Mouse (Mus musculus) limb, embryonic 10.5 days (tissue): ENCODE measurements around the gene Cdh13. TPM values are rescaled to one million over a fixed set of nuclear protein-coding genes. Genes with fewer than 3 reads are reported as not detected.

Experiments
- DNase-seq: peaks from one replicate; pipeline ENCODE4 v3.0.0-alpha.2; 2017; ENCODE audit warnings: low spot score
- H3K27ac ChIP-seq: fragments of 300-500 bp; sonication (generic); 2 replicates; pipeline ENCODE4 v1.5.1; 2016; ENCODE audit warnings: mild to moderate bottlenecking
- H3K27me3 ChIP-seq: fragments of 300-500 bp; sonication (generic); 2 replicates; pipeline ENCODE4 v1.6.1; 2016; ENCODE audit warnings: low read depth, mild to moderate bottlenecking; ENCODE audit not compliant: poor library complexity, severe bottlenecking
- H3K36me3 ChIP-seq: fragments of 300-500 bp; sonication (generic); 2 replicates; pipeline ENCODE4 v1.6.1; 2016; ENCODE audit warnings: mild to moderate bottlenecking, moderate library complexity
- H3K4me1 ChIP-seq: fragments of 300-500 bp; sonication (generic); 2 replicates; pipeline ENCODE4 v1.6.1; 2016
- H3K4me3 ChIP-seq: fragments of 300-500 bp; sonication (generic); 2 replicates; pipeline ENCODE4 v1.5.1; 2016; ENCODE audit warnings: mild to moderate bottlenecking, moderate library complexity
- H3K9me3 ChIP-seq: fragments of 300-500 bp; sonication (generic); replicated peaks from 2 replicates; pipeline ENCODE4 v1.6.1; 2016; ENCODE audit warnings: mild to moderate bottlenecking
- WGBS: fragments of 180-500 bp; shearing (Covaris S2); methylation state at CpG from one replicate; pipeline ENCODE4 v1.1.7; 2016; 5-methylcytosine and 5-hydroxymethylcytosine counted together
- polyA plus RNA-seq: library from polyadenylated mRNA; unstranded; fragments of >200 nt; fragmentation: Nextera tagmentation; extraction: Ambion mirVana; gene quantifications from 2 replicates; pipeline ENCODE4 v1.2.1, GENCODE M21; 2016

Cdh13 gene
- polyA plus RNA-seq, 1 experiment from 2014 or later = 3.3 TPM

DNA sequence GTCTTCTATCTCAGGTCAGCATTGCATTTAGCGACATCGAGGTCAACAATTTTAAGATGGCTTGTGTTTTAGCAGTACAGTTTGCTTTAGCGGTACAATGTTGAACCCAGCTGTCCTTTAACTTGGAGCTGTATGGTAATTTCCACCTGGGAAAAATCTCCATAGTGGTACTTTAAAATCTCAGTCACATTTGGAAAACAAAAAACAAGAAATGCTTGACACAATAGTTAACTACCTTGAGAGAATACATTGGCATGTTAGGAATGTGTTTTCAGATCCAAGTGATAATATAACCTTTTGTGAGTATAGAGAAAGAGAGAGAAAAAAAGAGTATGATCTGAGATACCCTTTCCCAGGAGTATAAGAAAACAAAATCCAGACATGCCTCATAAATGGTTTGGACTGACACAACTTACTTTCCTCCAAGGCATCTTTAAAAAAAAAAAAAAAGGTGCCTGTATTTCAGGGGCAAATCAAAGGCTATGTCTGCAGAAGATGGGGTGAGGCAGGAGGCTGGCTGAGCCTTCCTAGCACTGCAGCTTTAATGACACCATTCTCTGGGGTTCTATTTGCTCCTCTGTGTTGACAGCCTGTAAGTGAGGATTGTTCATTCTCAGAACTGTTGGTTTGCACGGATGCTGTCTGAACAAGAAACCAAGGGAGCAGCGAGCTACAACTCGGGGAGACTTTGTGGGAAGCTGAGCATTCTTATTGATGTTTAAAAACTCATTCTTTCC is 365.4 kb downstream of the Cdh13 start:
- no peaks in the 10 kb centered on the region for H3K36me3 ChIP-seq
- no peak overlapping the region for H3K27ac ChIP-seq
- H3K4me1 ChIP-seq = peaks cover 15% of the 10 kb centered on the region
- no peak overlapping the region for H3K4me3 ChIP-seq
- WGBS = 84% methylated on average over 6 of the region's 6 CpGs
- no peaks in the 10 kb centered on the region for H3K27me3 ChIP-seq
- no peaks in the 10 kb centered on the region for H3K9me3 ChIP-seq
- no peak for DNase-seq

DNA sequence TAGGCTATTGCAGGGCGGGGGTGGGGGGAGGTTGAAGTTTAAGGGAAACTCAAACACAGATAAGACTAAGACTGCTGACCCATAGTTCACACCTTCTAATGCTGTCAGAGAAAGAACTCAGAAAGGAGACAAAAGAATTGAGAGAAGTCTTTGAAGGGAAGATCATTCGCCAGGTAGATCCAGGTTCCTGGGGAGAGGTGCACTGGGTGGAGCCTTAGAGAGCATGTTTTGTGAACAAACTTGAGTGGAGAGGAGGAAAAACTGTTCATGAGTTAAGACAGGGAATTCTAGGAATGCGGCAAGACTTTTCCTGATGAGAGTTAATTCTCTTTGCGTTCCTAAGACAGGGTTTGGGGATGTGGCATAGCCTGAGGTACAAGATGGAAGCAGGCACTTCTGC is 366.4 kb downstream of the Cdh13 start:
- WGBS = 86% methylated on average over 4 of the region's 4 CpGs
- H3K27me3 ChIP-seq = no peaks in the 10 kb centered on the region

DNA sequence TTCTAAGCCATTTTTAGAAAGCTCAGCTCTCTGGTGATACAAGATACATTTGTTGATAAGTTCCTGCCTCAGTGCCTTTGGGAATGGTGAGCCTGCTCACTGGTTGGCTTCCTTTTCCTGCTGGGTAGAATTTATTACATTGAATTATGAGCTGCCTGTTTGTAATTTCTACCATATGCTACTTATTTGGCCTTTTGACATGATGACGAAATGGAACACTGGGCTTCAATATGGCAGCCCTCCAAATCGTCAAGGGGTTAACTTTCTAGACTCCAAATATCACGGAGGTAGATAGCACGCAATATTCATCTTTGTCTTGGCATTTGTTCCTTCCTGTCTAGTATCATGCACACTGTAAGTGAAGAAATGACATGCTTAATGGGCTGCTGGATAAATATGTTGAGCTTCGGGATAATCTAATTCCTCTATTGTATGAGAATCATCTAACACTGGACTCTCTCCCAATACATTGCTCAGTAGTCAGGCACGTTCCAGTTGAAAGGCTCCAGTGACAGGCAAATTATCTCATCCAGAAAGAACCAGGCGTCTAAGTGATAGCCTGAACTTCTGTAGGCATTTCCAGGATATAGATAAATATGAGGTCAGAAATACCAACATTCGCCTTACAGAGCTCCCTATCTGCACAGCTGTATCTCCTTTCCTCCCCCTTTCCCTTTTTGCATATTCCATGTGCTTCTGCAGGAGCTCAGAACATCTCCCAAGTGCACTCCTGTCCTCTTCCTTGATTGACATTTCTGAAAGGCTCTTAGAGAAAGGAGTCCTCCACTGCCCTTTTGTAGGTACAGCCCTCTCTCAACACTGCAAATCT is 378.7 kb downstream of the Cdh13 start:
- Histone ChIP-seq H3K9me3 (no peaks in the 10 kb centered on the region), H3K27me3 (no peaks in the 10 kb centered on the region), H3K4me1 (0 out of 2 replicates have a peak, but pooled peaks cover 3% of the 10 kb centered on the region), H3K27ac (no peak overlapping the region), H3K36me3 (no peaks in the 10 kb centered on the region), H3K4me3 (no peak overlapping the region)
- no peak for DNase-seq
- 77% methylated on average over 8 of the region's 8 CpGs for WGBS

More for the DNA sequence above, 366.4 kb downstream of the Cdh13 start:
- H3K27ac ChIP-seq = no peak overlapping the region
- peaks cover 25% of the 10 kb centered on the region for H3K4me1 ChIP-seq
- H3K9me3 ChIP-seq = no peaks in the 10 kb centered on the region
- H3K36me3 ChIP-seq = no peaks in the 10 kb centered on the region
- no peak overlapping the region for H3K4me3 ChIP-seq
- no peak for DNase-seq

DNA sequence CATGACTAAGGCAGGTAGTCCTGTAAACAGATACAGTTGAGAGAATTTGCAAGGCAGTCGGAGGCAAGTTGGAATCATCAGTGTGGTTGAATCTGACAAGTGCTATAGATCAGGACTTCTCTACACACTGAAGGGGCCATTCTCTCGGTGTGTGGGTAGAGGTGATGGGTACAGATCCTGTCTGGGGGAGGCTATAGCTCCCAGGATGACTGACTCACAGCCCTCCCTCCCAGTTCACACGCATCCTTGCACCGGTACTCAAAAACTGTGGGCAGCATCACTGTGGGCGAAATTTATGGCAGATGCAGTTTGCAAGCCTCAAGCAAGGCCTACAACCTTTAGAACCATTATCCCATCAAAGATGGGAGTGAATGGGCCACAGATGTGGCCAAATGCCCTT is 381.5 kb downstream of the Cdh13 start:
- H3K27ac ChIP-seq = no peak overlapping the region
- H3K27me3 ChIP-seq = no peaks in the 10 kb centered on the region
- H3K4me3 ChIP-seq = no peak overlapping the region
- WGBS = 81% methylated on average over 5 of the region's 5 CpGs
- no peaks in the 10 kb centered on the region for H3K4me1 ChIP-seq
- DNase-seq = no peak
- no peaks in the 10 kb centered on the region for H3K36me3 ChIP-seq
- no peaks in the 10 kb centered on the region for H3K9me3 ChIP-seq

DNA sequence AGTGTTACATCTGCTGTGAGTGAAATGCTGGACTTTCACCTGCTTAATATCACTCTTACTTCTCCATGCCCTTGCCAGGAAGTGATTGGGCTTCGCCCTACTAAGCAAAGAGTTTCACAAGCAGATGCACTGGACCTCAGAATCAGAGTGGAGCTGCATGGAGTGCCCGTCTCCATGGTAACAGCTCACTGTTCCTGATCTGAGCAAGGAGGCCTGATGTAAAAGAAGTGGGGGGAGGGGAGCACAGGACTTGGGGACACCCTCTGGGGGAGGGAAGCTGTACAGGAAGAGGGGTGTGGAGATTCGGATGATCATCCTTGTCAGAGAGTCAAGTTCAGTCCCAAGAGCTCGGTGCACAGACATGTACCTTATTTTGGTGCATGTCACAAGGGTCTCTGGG is 384.2 kb downstream of the Cdh13 start:
- Histone ChIP-seq H3K27ac (no peak overlapping the region), H3K9me3 (no peaks in the 10 kb centered on the region), H3K27me3 (no peaks in the 10 kb centered on the region), H3K4me3 (no peak overlapping the region), H3K4me1 (no peaks in the 10 kb centered on the region), H3K36me3 (no peaks in the 10 kb centered on the region)
- WGBS = 89% methylated on average over 4 of the region's 4 CpGs
- no peak for DNase-seq

DNA sequence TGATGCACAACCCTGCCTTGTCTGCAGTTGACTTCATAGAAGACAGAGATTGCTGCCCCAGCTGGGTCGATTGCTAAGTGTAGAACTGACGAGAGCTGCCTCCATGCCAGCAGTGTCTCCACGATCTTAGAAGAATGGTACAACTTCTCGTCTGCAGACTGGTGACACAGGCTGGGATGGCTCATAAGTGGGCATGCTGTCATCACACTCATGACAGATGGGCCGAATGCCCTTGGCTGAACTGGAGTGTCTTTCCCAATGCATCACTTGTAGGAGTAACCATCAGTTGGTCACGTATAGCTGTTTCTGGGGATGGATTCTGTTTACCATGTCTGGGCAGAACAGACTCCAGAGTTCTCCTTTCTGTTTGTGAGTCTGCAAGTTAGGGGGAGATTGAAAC is 392.7 kb downstream of the Cdh13 start:
- Histone ChIP-seq H3K36me3 (no peaks in the 10 kb centered on the region), H3K27ac (no peak overlapping the region), H3K4me3 (no peak overlapping the region), H3K27me3 (no peaks in the 10 kb centered on the region), H3K9me3 (no peaks in the 10 kb centered on the region), H3K4me1 (no peaks in the 10 kb centered on the region)
- 88% methylated on average over 6 of the region's 6 CpGs for WGBS
- no peak for DNase-seq

DNA sequence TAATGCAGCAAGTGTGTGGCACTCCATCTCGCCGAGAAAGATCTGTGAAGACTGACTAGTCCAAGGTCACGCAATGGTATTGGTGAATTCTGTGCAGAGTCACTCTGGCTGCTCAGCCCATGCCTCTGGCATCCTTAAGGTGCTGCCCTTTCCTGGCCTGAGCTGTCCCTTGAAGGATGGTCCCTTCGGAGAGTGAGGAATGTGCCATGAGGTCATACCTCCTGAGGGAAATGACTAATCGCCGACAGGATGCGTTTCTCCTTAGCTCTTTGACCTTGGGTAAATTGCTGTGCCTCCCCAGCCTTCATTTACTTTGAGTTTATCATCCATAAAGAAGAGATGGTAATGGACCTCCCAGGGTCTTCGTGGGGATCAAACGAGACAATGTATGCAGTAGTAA is 395.8 kb downstream of the Cdh13 start:
- H3K4me1 ChIP-seq = no peaks in the 10 kb centered on the region
- no peak for DNase-seq
- H3K27me3 ChIP-seq = no peaks in the 10 kb centered on the region
- no peak overlapping the region for H3K4me3 ChIP-seq
- no peaks in the 10 kb centered on the region for H3K9me3 ChIP-seq
- no peaks in the 10 kb centered on the region for H3K36me3 ChIP-seq
- no peak overlapping the region for H3K27ac ChIP-seq
- 72% methylated on average over 9 of the region's 9 CpGs for WGBS

DNA sequence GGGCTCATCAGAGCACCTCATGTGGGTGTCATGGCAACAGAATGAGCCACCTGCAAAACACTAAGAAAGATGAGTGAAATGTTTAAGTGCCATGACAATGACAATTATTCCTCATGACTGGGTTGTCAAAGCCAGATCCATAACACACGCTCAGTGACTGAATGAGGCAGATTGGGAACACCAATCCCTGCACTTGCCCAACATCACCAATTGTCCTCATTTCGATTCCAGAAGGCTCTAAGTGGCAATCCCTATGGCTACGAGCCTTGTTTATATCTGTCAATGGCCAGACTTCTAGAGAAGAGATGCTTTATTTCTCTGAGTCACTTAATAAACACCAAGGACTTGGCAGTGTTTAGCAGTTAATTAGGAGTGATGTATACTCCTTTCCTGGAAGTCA is 399.9 kb downstream of the Cdh13 start:
- no peaks in the 10 kb centered on the region for H3K27me3 ChIP-seq
- H3K27ac ChIP-seq = no peak overlapping the region
- no peak overlapping the region for H3K4me3 ChIP-seq
- 85% methylated on average over 3 of the region's 3 CpGs for WGBS
- no peaks in the 10 kb centered on the region for H3K36me3 ChIP-seq
- H3K4me1 ChIP-seq = no peaks in the 10 kb centered on the region
- no peak for DNase-seq
- no peaks in the 10 kb centered on the region for H3K9me3 ChIP-seq

DNA sequence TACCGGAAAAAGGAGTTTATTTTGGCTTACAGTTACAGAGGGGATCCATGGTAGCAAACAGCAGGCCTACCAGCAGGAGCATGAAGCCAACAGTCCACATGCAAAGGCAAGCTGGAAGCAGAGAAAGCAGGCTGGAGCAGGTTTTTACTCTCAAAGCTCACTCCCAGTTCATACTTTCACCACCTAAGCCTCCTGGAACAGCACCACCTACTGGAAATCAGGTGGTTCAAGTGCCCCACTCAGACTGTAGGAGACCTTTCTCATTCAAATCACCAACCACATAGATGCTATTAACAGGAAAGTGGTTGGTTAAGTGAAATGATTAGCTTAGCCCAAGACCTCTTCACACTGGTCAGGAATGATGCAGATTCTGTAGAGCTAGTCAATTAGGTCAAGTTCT is 402.3 kb downstream of the Cdh13 start:
- no peak overlapping the region for H3K4me3 ChIP-seq
- DNase-seq = no peak
- H3K27ac ChIP-seq = no peak overlapping the region
- WGBS = 90% methylated on average over 1 of the region's 1 CpGs
- no peaks in the 10 kb centered on the region for H3K27me3 ChIP-seq
- no peaks in the 10 kb centered on the region for H3K36me3 ChIP-seq
- no peaks in the 10 kb centered on the region; the same call in 1 of the 2 replicates for H3K4me1 ChIP-seq
- H3K9me3 ChIP-seq = no peaks in the 10 kb centered on the region

DNA sequence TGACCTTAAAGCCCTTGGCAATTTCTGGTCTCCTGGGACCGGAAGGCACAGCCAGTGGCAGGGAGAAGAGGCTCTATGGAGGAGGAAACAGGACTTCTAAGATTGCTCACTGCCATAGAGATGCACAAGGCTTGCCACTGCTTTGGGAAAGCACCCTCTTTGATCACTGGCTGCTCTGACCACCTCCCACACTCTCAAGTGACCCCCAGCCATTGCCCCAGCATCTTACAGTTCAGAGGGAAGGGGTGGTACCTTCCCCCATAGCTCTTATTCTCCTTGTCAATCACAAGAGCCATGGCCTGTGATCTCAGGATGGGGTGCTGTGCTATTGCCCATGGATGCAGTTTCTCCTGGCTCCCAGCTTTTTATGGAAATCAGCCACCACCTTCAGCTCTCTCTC is 406.3 kb downstream of the Cdh13 start:
- no peaks in the 10 kb centered on the region for H3K27me3 ChIP-seq
- no peaks in the 10 kb centered on the region; the same call in 1 of the 2 replicates for H3K4me1 ChIP-seq
- H3K9me3 ChIP-seq = no peaks in the 10 kb centered on the region
- DNase-seq = no peak
- H3K4me3 ChIP-seq = no peak overlapping the region
- no peaks in the 10 kb centered on the region for H3K36me3 ChIP-seq
- H3K27ac ChIP-seq = no peak overlapping the region
- 31% methylated on average over 1 of the region's 1 CpGs for WGBS

DNA sequence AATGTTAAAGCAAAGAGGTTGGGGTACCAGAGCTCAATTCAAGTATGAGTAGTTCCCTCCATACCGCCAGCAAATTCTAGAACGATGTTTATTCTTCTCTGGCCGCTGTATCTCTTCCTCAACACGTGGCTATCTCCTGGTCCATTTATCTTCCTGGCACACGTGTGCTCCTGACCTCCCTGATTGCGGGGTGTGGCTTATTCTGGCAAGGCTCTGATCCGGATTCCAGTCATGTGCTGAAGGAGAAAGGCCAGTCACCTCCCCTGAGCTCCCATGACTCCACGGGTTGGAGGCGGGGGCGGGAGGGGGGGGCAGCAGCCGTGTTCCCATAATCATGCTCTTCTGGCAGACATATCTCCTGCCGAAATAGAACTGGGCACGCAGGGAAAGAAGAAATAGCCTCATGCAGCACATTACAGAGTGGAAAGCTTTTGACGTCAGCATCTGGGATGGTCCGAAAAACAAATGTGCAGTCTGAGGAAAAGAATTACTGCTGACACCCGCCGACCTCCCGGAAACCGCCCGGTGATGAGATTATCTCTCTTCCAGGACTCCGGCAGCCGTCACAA is 417.9 kb downstream of the Cdh13 start:
- Histone ChIP-seq H3K27me3 (no peaks in the 10 kb centered on the region), H3K4me1 (no peaks in the 10 kb centered on the region), H3K9me3 (no peaks in the 10 kb centered on the region; the same call in 1 of the 2 replicates), H3K36me3 (no peaks in the 10 kb centered on the region), H3K27ac (no peak overlapping the region), H3K4me3 (no peak overlapping the region)
- 88% methylated on average over 22 of the region's 22 CpGs for WGBS
- no peak for DNase-seq

DNA sequence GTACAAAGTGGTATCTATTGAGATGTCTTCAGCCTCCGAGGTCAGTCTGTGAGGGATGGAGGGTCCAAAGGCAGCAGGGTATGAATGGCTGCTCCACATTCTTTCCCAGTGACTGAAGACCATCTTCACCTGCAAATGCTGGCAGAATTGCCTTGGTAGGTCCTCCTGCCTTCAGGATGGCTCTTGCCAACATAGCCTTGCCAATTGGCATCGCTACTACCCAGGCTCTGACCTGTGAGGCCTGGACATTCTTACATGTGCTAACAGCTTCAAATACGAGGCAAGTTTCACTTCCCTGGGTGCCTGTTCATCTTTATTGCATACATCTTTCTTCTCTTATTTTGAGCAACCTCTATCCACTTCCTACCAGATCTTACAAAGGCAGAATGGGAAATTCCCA is 425.8 kb downstream of the Cdh13 start:
- WGBS = 89% methylated on average over 3 of the region's 3 CpGs
- Histone ChIP-seq H3K9me3 (no peaks in the 10 kb centered on the region), H3K27me3 (no peaks in the 10 kb centered on the region)

DNA sequence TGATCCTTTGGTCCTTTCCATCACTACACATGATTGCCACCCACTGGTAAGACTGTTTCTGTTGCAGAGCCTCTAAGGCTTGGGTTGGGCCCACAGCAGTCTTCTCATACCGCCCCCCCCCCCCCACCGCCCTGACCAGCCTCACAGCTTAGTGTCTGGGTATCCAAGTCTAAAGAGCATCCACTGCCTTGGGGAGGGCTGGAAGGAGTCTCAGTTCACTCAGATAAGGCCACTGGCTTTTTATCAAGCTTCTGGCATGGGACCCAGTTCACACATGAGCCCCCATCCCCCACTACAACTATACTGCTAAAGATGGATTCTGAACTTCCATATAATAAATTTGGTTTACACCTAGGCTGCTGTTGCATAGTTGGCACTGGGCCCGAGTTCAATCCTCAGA is 428.1 kb downstream of the Cdh13 start:
- 95% methylated on average over 3 of the region's 3 CpGs for WGBS
- no peak overlapping the region for H3K4me3 ChIP-seq
- no peaks in the 10 kb centered on the region for H3K9me3 ChIP-seq
- no peaks in the 10 kb centered on the region for H3K27me3 ChIP-seq
- no peaks in the 10 kb centered on the region for H3K4me1 ChIP-seq
- H3K27ac ChIP-seq = no peak overlapping the region
- H3K36me3 ChIP-seq = no peaks in the 10 kb centered on the region
- DNase-seq = no peak

More for the DNA sequence above, 425.8 kb downstream of the Cdh13 start:
- H3K4me1 ChIP-seq = no peaks in the 10 kb centered on the region
- no peak overlapping the region for H3K4me3 ChIP-seq
- no peaks in the 10 kb centered on the region for H3K36me3 ChIP-seq
- DNase-seq = no peak
- H3K27ac ChIP-seq = no peak overlapping the region
